Mouse (Mus musculus): ENCODE measurements around the gene Bmpr1b. TPM values are rescaled to one million over a fixed set of nuclear protein-coding genes. Genes with fewer than 3 reads are reported as not detected.

Bmpr1b gene
- polyA plus RNA-seq, 1 experiment, result 1.3 TPM

DNA sequence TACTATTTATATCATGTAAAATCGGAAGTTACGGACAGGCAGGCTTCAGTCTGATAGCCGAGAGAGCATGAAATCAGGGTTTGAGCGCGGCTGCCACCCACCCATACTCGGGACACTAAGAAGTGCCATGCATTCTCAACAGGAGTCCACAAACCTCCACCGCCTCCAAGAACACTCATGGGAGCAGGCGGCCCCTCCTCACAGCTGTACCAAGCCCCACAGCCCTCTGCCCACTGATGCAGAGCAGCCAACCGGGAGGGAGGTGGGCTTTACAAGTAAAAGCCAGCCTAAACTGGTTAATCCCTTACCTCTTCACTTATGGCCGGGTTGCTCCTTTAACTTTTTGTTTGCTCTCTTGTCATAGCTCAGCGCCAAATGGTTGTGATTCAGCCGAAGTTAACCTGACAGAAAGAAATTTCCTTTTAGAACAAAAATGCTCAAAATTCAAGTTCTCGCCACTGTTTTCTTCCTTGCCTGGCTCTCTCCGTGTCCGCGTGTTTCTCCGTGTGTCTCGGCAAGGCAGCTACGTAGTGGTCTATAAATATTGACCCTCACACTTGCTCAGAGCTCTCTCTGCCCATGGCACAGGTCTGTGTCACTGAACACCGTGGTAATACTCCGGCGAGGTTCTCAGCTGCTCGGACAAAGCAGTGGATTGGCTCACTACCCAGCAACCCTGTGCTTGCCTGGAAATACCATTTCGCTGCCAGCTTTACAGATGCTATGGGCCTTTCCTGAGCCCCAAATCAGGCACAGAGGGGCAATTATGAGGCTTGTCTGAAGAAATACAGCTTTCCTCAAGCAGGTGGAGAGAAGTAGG is 187.4 kb downstream of the Bmpr1b start:
- H3K4me3 ChIP-seq (replicated peaks; ENCODE audit: extremely low read depth, low read depth, low read length), result no peak overlapping the region

DNA sequence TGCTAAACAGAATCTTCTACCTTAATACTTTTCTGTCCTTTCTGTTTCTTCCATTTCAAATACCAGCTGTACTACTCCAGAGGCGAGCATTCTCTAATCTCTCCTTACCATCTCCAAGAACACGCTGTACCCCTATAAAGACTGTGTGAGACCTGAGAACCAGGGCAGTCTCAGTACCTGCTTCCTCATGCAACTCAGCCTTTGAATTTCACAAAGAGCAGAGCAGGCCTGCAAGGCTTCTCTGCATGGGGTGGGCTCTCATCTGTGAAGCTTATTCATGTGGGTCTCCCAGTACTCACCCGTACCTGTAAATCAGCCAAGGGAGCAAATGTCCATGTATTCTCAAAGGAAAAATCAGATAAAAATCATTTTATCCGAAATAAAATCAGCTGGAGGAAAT is 203.0 kb downstream of the Bmpr1b start:
- no peak for DNase-seq
- H3K4me3 ChIP-seq (replicated peaks; ENCODE audit: extremely low read depth, low read depth, low read length), result no peak overlapping the region
- TF ChIP-seq POLR2A (IDR thresholded peaks at IDR 0.05; ENCODE audit: borderline replicate concordance, extremely low read depth, low read depth, low read length), result no peak
- no peak for TF ChIP-seq CTCF (IDR thresholded peaks at IDR 0.05; ENCODE audit: insufficient read depth, low read length)
- 77% methylated on average over 4 of the region's 4 CpGs for WGBS
- no peaks in the 10 kb centered on the region for H3K4me1 ChIP-seq (ENCODE audit: control insufficient read depth, insufficient read depth, low read length)

More for the DNA sequence above, 187.4 kb downstream of the Bmpr1b start:
- DNase-seq, result peak; percentile 19
- 63% methylated on average over 24 of the region's 24 CpGs for WGBS
- TF ChIP-seq CTCF (IDR thresholded peaks at IDR 0.05; ENCODE audit: insufficient read depth, low read length), result no peak
- TF ChIP-seq POLR2A (IDR thresholded peaks at IDR 0.05; ENCODE audit: borderline replicate concordance, extremely low read depth, low read depth, low read length), result no peak
- no peaks in the 10 kb centered on the region for H3K4me1 ChIP-seq (ENCODE audit: control insufficient read depth, insufficient read depth, low read length)

DNA sequence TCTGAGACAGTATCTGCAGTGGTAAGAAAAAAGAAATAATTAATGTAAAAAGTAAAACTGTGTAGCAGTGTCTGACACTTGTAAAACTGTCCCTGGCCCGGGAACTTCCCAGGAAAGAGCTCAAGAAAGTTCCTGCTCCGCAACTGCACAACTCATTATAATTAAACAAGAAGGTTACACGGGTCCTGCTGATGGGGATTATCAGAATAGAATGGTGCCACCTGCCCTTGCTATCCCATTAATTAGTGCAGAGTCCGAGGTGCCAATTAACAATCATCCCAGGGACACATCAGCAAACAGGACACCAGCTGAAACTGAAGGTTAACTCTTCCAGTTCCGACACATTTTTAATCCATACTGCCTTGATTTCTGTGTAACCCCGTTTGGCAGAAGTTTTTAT is 216.3 kb downstream of the Bmpr1b start:
- DNase-seq, result no peak
- Histone ChIP-seq H3K4me1 (ENCODE audit: control insufficient read depth, insufficient read depth, low read length) (no peaks in the 10 kb centered on the region), H3K4me3 (replicated peaks; ENCODE audit: extremely low read depth, low read depth, low read length) (no peak overlapping the region)
- no peak for TF ChIP-seq CTCF (IDR thresholded peaks at IDR 0.05; ENCODE audit: insufficient read depth, low read length)
- no peak for TF ChIP-seq POLR2A (IDR thresholded peaks at IDR 0.05; ENCODE audit: borderline replicate concordance, extremely low read depth, low read depth, low read length)
- 54% methylated on average over 6 of the region's 6 CpGs for WGBS

DNA sequence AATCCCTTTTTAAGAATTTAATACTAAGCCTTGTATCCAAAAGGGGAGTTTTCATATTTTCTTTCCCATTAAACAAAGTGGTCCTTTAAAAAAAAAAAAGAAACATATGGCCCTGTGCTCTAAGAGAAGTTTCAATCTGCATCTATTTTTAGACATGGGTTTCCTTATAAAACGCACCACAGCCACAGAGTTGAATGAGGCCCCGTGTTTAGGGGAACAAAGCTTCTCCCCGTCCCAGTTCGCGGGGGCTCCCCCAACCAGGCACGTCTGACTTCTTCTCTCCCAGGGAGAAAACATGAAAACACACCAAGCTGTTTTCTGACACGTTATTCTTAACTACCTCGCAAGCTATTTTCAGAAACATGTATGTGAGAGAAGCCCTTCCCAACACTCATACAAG is 218.6 kb downstream of the Bmpr1b start:
- 54% methylated on average over 8 of the region's 8 CpGs for WGBS
- no peak for TF ChIP-seq POLR2A (IDR thresholded peaks at IDR 0.05; ENCODE audit: borderline replicate concordance, extremely low read depth, low read depth, low read length)
- TF ChIP-seq CTCF (IDR thresholded peaks at IDR 0.05; ENCODE audit: insufficient read depth, low read length), result no peak
- Histone ChIP-seq H3K4me1 (ENCODE audit: control insufficient read depth, insufficient read depth, low read length) (no peaks in the 10 kb centered on the region), H3K4me3 (replicated peaks; ENCODE audit: extremely low read depth, low read depth, low read length) (no peak overlapping the region)
- DNase-seq, result no peak

DNA sequence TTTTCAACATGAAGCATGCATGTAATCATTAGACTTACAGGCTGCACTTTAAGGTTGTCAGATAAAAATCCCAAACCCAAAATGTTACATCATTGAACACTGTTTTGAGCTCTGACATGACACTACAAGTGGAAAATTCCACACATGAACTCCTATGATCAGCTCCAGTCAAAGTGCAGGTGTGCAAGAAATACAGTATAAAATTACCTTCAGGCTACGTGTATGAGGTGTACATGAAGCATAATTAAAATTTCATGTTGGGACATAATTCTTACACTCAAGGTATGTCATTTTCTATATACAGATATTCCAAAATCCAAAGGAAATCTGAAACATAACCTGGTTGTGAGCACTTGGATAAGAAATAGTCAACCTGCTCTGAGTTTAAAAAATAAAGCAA is 220.7 kb downstream of the Bmpr1b start:
- no peaks in the 10 kb centered on the region for H3K4me1 ChIP-seq (ENCODE audit: control insufficient read depth, insufficient read depth, low read length)
- DNase-seq, result no peak
- TF ChIP-seq CTCF (IDR thresholded peaks at IDR 0.05; ENCODE audit: insufficient read depth, low read length), result no peak
- no peak for TF ChIP-seq POLR2A (IDR thresholded peaks at IDR 0.05; ENCODE audit: borderline replicate concordance, extremely low read depth, low read depth, low read length)
- WGBS, result 66% methylated on average over 1 of the region's 1 CpGs
- H3K4me3 ChIP-seq (replicated peaks; ENCODE audit: extremely low read depth, low read depth, low read length), result no peak overlapping the region

DNA sequence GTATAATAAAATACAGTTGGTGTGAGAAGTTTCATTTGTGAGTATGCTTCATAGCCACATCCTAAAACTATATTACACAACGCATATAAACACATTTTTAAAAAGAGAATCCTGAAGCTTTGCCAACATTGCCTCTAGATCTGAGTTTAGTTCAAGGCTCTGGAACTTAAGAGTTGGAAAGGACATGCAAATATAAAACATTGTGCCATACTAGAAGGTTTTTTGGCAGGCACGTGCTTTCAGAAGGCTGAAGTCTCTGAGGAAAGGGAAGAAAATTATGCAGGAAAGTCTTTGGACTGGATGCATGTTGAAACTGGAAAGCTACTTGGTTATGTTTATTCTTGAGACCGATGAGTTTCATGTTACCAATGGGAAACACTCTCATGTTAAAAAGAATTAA is 221.1 kb downstream of the Bmpr1b start:
- TF ChIP-seq CTCF (IDR thresholded peaks at IDR 0.05; ENCODE audit: insufficient read depth, low read length) (no peak), POLR2A (IDR thresholded peaks at IDR 0.05; ENCODE audit: borderline replicate concordance, extremely low read depth, low read depth, low read length) (no peak)
- Histone ChIP-seq H3K4me3 (replicated peaks; ENCODE audit: extremely low read depth, low read depth, low read length) (no peak overlapping the region), H3K4me1 (ENCODE audit: control insufficient read depth, insufficient read depth, low read length) (no peaks in the 10 kb centered on the region)
- 51% methylated on average over 3 of the region's 3 CpGs for WGBS
- no peak for DNase-seq

DNA sequence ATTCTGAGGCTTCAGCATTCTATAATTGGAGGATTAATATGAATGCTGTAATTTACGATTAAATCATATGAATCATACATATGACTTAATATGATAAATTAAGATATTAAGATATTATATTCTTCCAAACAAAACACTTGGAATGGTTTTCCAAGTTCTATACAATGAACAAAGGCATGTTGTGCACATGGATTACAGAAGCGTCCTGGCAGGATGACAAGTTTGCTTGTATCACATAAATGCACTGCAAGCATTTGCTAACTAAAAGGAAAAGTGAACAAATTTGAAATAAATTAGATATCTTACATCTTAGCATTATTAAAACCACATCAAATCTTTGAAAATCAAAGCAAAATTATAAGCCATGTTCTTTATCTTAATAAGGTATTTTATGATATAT is 222.4 kb downstream of the Bmpr1b start:
- TF ChIP-seq POLR2A (IDR thresholded peaks at IDR 0.05; ENCODE audit: borderline replicate concordance, extremely low read depth, low read depth, low read length) (no peak), CTCF (IDR thresholded peaks at IDR 0.05; ENCODE audit: insufficient read depth, low read length) (no peak)
- Histone ChIP-seq H3K4me3 (replicated peaks; ENCODE audit: extremely low read depth, low read depth, low read length) (no peak overlapping the region), H3K4me1 (ENCODE audit: control insufficient read depth, insufficient read depth, low read length) (no peaks in the 10 kb centered on the region)
- no peak for DNase-seq
- 78% methylated on average over 2 of the region's 2 CpGs for WGBS

DNA sequence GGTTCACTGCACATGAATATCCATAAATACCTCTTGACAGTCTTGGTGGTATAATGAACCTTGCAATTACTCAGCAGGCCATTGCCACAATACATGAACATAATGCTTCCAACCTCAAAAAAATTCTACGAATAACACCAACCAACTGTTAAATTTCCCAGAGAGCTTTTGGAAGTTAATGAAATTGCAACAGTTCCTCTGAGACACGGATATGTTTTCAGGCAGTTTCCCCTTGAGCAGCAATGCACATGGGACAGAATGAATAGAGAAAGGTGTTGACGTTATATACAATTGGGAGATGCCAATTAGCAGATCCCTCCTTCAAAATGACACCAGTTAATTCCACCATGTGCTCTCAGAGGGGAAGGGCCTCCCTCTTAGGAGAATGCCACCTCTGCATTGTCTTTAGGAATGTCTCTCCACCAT is 225.9 kb downstream of the Bmpr1b start:
- DNase-seq, result no peak
- WGBS, result 76% methylated on average over 3 of the region's 3 CpGs
- H3K4me3 ChIP-seq (replicated peaks; ENCODE audit: extremely low read depth, low read depth, low read length), result no peak overlapping the region
- H3K4me1 ChIP-seq (ENCODE audit: control insufficient read depth, insufficient read depth, low read length), result no peaks in the 10 kb centered on the region
- TF ChIP-seq CTCF (IDR thresholded peaks at IDR 0.05; ENCODE audit: insufficient read depth, low read length) (no peak), POLR2A (IDR thresholded peaks at IDR 0.05; ENCODE audit: borderline replicate concordance, extremely low read depth, low read depth, low read length) (no peak)

DNA sequence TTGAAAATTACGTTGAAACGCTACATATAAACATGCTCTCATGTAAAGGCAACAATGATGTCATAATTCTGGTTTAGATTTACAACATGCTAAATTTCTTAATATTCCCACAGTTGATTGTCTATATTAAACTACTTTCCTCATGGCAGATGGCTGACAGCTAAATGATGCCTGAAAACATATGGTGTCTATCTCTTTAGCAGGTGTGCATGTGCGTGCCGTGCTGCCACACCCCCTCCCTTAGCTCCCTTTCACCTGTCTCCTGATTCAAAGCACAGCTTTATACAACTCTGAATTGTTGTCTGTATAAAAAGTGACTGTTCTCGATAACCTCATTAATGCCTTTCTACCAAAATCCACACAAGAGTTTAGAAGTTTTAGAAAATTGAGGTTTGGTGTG is 229.0 kb downstream of the Bmpr1b start:
- H3K4me1 ChIP-seq (ENCODE audit: control insufficient read depth, insufficient read depth, low read length), result no peaks in the 10 kb centered on the region
- no peak for TF ChIP-seq CTCF (IDR thresholded peaks at IDR 0.05; ENCODE audit: insufficient read depth, low read length)
- no peak for TF ChIP-seq POLR2A (IDR thresholded peaks at IDR 0.05; ENCODE audit: borderline replicate concordance, extremely low read depth, low read depth, low read length)
- 94% methylated on average over 5 of the region's 5 CpGs for WGBS

DNA sequence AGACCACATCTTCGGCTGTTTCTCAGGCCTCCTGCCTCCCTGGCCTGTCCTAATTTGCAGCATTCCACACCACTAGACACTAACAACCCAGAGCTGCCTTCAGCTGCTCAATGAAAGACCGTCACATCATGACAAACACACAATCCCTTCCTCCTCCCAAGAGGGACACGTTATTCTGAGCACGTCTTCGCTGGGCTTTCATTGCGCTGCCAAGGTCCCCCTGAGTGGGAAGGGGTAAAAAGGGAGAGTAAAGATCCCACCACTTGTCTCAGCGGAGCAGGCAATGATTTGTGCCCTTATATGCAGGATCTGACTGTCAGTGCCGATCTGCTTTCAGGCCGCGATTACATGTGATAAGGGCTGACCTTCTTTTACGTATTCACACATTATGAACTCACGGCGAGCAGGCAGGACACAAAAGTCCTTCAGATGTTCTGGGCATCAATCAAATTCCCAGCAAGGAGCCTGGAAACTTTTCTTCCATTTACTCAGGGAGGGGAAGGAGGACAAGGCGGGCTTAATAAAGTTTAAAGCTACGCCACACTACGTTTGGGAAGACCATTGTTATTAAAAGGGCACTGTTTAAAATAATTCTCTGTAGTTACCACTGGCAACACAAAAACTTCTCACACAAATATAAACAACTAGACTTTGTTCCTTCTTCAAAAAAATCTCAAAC is 232.5 kb downstream of the Bmpr1b start:
- no peak for DNase-seq
- TF ChIP-seq POLR2A (IDR thresholded peaks at IDR 0.05; ENCODE audit: borderline replicate concordance, extremely low read depth, low read depth, low read length) (no peak), CTCF (IDR thresholded peaks at IDR 0.05; ENCODE audit: insufficient read depth, low read length) (no peak)
- WGBS, result 42% methylated on average over 16 of the region's 16 CpGs
- no peaks in the 10 kb centered on the region for H3K4me1 ChIP-seq (ENCODE audit: control insufficient read depth, insufficient read depth, low read length)
- no peak overlapping the region for H3K4me3 ChIP-seq (replicated peaks; ENCODE audit: extremely low read depth, low read depth, low read length)

More for the DNA sequence above, 229.0 kb downstream of the Bmpr1b start:
- no peak overlapping the region for H3K4me3 ChIP-seq (replicated peaks; ENCODE audit: extremely low read depth, low read depth, low read length)
- DNase-seq, result no peak

All from lung, adult 2 months (tissue).